ENCODE assay signal across 9 mouse cellular contexts in the genomic region with DNA sequence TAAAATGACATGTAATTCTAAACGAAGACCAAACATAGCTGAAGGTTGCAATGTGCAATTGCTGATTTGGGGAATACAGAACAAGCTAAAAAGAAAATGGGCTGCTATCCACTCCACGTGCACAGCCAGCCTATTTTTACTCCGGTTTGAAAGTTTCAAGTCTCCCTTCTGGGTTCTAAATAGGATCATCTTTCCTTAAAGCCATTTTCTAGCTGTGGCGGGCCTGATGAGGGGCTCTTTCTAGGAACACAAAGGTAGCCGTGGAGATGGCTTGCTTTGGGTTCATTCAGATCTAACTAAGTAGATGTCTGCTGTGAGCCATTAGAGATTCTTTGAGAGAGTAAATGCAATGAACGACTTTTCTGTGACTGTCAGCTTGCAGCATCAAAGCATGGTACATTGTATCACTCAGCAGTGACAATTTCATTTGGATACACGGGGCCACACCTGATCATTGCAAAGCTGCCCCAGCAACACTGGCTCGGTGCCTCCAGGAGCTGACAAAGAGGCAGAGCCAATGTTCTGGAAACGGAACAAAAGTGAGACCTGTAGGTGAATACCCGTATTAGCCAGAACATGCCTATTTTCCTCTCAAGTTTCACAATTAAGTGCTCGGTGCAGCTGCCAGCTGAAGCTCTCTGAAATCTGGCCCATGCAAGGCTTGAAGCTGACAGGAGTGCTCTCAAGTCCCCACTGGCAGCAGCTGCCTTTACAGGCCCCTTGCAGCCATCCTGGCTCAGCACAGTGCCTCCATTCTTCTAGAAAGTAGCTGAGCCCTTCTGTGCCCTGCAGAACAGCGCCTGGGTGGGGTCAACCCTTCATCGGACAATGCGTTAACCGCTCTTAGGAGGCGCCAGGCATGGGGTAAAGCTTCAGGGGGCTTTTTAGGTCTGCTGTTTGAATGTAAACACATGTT.
DNase-seq lines count a peak whose midpoint lies in the region; ATAC-seq and TF ChIP-seq lines count a peak whose summit lies in the region.
"Had no signal": no experiment of that assay in that cellular context is flagged by ENCODE, and none has a peak within 500 bp of the region (broad histone marks: within the 10 kb centered on the region; RNA-seq: fewer than 3 reads in every experiment).

No protein-coding gene starts in this region.

- no peak overlapping the region; the same call in 1 of the 2 replicates for H3K9ac ChIP-seq in embryonic facial prominence, embryonic 14.5 days (ENCODE audit: low read depth, low read length)
- no peak overlapping the region for H3K9ac ChIP-seq in heart, embryonic 14.5 days (ENCODE audit: low read length)

- H3K27ac ChIP-seq in kidney, adult 2 months (ENCODE audit: insufficient read depth, low read depth, low read length): peak overlapping the region; percentile 37
- H3K27ac ChIP-seq in embryonic facial prominence, embryonic 14.5 days (replicated peaks; ENCODE audit: low read depth, low read length): peak overlapping the region; percentile 84
- peak overlapping the region; percentile 23 to 36; a peak in 2 of 4 replicates for H3K27ac ChIP-seq in heart, embryonic 14.5 days (replicated peaks in 1 of 2; ENCODE audit: control insufficient read depth in 1 of 2, insufficient read depth in 1 of 2, low read depth in 2 of 2, low read length in 2 of 2)

- H3K4me3 ChIP-seq in kidney, adult 2 months (ENCODE audit: insufficient read depth, low read depth, low read length): no peak overlapping the region
- no peak overlapping the region for H3K4me3 ChIP-seq in embryonic facial prominence, embryonic 14.5 days (ENCODE audit: low read depth, low read length)
- H3K4me3 ChIP-seq in heart, embryonic 14.5 days (ENCODE audit: control insufficient read depth in 1 of 2, insufficient read depth in 1 of 2, low read depth in 1 of 2, low read length in 2 of 2): no peak overlapping the region
- H3K4me3 ChIP-seq: megakaryocyte, embryonic 14.5 days had no signal

- TF ChIP-seq CTCF in kidney, adult 2 months (conservative IDR thresholded peaks at IDR 0.05; ENCODE audit: insufficient read depth, insufficient read length, low read depth, low read length): no peak

- H3K4me1 ChIP-seq in kidney, adult 2 months (ENCODE audit: control insufficient read depth, insufficient read depth, low read length): no peaks in the 10 kb centered on the region
- peaks cover 25% of the 10 kb centered on the region for H3K4me1 ChIP-seq in embryonic facial prominence, embryonic 14.5 days (ENCODE audit: control insufficient read depth, insufficient read depth, low read length)
- peaks cover 6 to 16% of the 10 kb centered on the region in 2 experiments for H3K4me1 ChIP-seq in heart, embryonic 14.5 days (ENCODE audit: control insufficient read depth in 2 of 2, insufficient read depth in 2 of 2, low read length in 2 of 2)
- H3K4me1 ChIP-seq: megakaryocyte, embryonic 14.5 days had no signal

- H3K27me3 ChIP-seq in kidney, adult 2 months (replicated peaks; ENCODE audit: control insufficient read depth, insufficient read depth, low read length): no peaks in the 10 kb centered on the region
- no peaks in the 10 kb centered on the region for H3K27me3 ChIP-seq in embryonic facial prominence, embryonic 14.5 days (replicated peaks; ENCODE audit: control insufficient read depth, insufficient read depth, low read length)
- H3K27me3 ChIP-seq in heart, embryonic 14.5 days (ENCODE audit: control insufficient read depth, insufficient read depth, low read length): no peaks in the 10 kb centered on the region
- H3K27me3 ChIP-seq: megakaryocyte, embryonic 14.5 days had no signal

- 57% methylated on average over 16 of the region's 16 CpGs for WGBS in kidney, adult 2 months
- WGBS in embryonic facial prominence, embryonic 14.5 days: 14% methylated on average over 16 of the region's 16 CpGs
- WGBS in heart, embryonic 14.5 days: 61% methylated on average over 16 of the region's 16 CpGs

- peak; percentile 95 for ATAC-seq in embryonic facial prominence, embryonic 14.5 days (ENCODE audit: low read depth)
- ATAC-seq in heart, embryonic 14.5 days (ENCODE audit: insufficient number of reproducible peaks, insufficient read depth, low FRiP score, low read depth): no peak
- ATAC-seq in monocyte, adult 5-6 weeks (replicated peaks; ENCODE audit: insufficient number of reproducible peaks, low FRiP score, low TSS enrichment, poor library complexity, severe bottlenecking): no peak

- 0 out of 2 replicates have a peak overlapping the region, but pooled peaks have one; percentile 12 for H3K4me2 ChIP-seq in embryonic facial prominence, embryonic 14.5 days (ENCODE audit: low read depth, low read length)
- no peak overlapping the region for H3K4me2 ChIP-seq in heart, embryonic 14.5 days (ENCODE audit: low read length)

- no peaks in the 10 kb centered on the region for H3K36me3 ChIP-seq in kidney, adult 2 months (ENCODE audit: control insufficient read depth, insufficient read depth, low read length)
- no peaks in the 10 kb centered on the region for H3K36me3 ChIP-seq in embryonic facial prominence, embryonic 14.5 days (ENCODE audit: control insufficient read depth, insufficient read depth, low read length)
- H3K36me3 ChIP-seq in heart, embryonic 14.5 days (ENCODE audit: control insufficient read depth, insufficient read depth, low read length): no peaks in the 10 kb centered on the region

- no peak for TF ChIP-seq POLR2A in kidney, adult 2 months (IDR thresholded peaks at IDR 0.05; ENCODE audit: low read depth, low read length)

- H3K9me3 ChIP-seq in embryonic facial prominence, embryonic 14.5 days (ENCODE audit: control insufficient read depth, low read length): no peaks in the 10 kb centered on the region
- no peaks in the 10 kb centered on the region for H3K9me3 ChIP-seq in heart, embryonic 14.5 days (ENCODE audit: control insufficient read depth, low read length)

- DNase-seq in kidney, adult 2 months: no peak
- no peak for DNase-seq in kidney, adult 11 months
- peak; percentile 95 for DNase-seq in embryonic facial prominence, embryonic 14.5 days (ENCODE audit: low spot score)
- peak; percentile 58 to 63 for DNase-seq in lung, adult 18-20 months
- DNase-seq in ovary, postnatal 14 days (ENCODE audit: low spot score): peak; percentile 18
- DNase-seq in layer of hippocampus, postnatal 25 days (ENCODE audit: extremely low spot score in 1 of 2, low spot score in 1 of 2): no peak

Comparison
In these comparisons a context has a peak if more than half of its experiments do, and no peak if none do; other contexts are left out.
1. DNase-seq: peak in embryonic facial prominence, embryonic 14.5 days (single experiment), lung, adult 18-20 months (2 of 2) and ovary, postnatal 14 days (single experiment); none in kidney, adult 2 months (single experiment), kidney, adult 11 months (single experiment) and layer of hippocampus, postnatal 25 days (0 of 2).
2. H3K27ac ChIP-seq: peak in every context shown above with its lines; median percentile 84 in embryonic facial prominence, embryonic 14.5 days; 37 in kidney, adult 2 months; 30 in heart, embryonic 14.5 days.